Mouse (Mus musculus) liver, embryonic 14.5 days (tissue): ENCODE measurements around the gene Strbp. TPM values are rescaled to one million over a fixed set of nuclear protein-coding genes. Genes with fewer than 3 reads are reported as not detected.
A peak's percentile ranks its signal among the peaks of the same experiment; 100 is the strongest.

Experiments used
- ATAC-seq: fragments of 200-750 bp; cut with Nextera tagmentation; 2 replicates; pipeline ENCODE4 v1.8.0; 2017; ENCODE audit warnings: moderate number of reproducible peaks, mild to moderate bottlenecking, moderate library complexity; ENCODE audit not compliant: insufficient read depth
- DNase-seq, 3 experiments: peaks; one replicate each; pipeline ENCODE4 v3.0.0-alpha.2; 2012 to 2013; ENCODE audit warnings: low read depth in 3 of 3, low spot score in 3 of 3
- H3K27ac ChIP-seq: fragments of 300-500 bp; sonication (generic); 2 replicates; pipeline ENCODE4 v1.5.1; 2014; ENCODE audit warnings: moderate library complexity, mild to moderate bottlenecking, control low read depth, inconsistent platforms
- H3K27me3 ChIP-seq: fragments of 300-500 bp; sonication (generic); 2 replicates; pipeline ENCODE4 v1.6.1; 2014; ENCODE audit warnings: mild to moderate bottlenecking, low read length, moderate library complexity; ENCODE audit not compliant: control insufficient read depth, insufficient read depth
- H3K36me3 ChIP-seq: fragments of 300-500 bp; sonication (generic); replicated peaks from 2 replicates; pipeline ENCODE4 v1.6.1; 2014; ENCODE audit warnings: low read depth; ENCODE audit not compliant: control insufficient read depth, insufficient read depth
- H3K4me1 ChIP-seq, 2 experiments: fragments of 200-500 bp in 1 of 2; fragments of 300-500 bp in 1 of 2; sonication (generic) in 1 of 2; replicated peaks; 2 replicates each; pipeline ENCODE4 v1.6.1; 2012 to 2014; ENCODE audit warnings: antibody characterized with exemption in 1 of 2, inconsistent platforms in 1 of 2, low read length in 1 of 2; ENCODE audit not compliant: control insufficient read depth in 2 of 2, insufficient read depth in 2 of 2
- H3K4me2 ChIP-seq: fragments of 300-500 bp; sonication (generic); 2 replicates; pipeline ENCODE4 v1.6.1; 2014; ENCODE audit warnings: low read depth, mild to moderate bottlenecking, control low read depth, moderate library complexity
- H3K4me3 ChIP-seq, 2 experiments: fragments of 200-500 bp in 1 of 2; fragments of 300-500 bp in 1 of 2; sonication (generic) in 1 of 2; 2 replicates each; pipeline ENCODE4 v1.5.1; 2012 to 2014; ENCODE audit warnings: low read depth in 2 of 2, low read length in 2 of 2, mild to moderate bottlenecking in 2 of 2, control low read depth in 1 of 2, inconsistent platforms in 1 of 2, moderate library complexity in 1 of 2; ENCODE audit not compliant: insufficient read depth in 1 of 2
- H3K9ac ChIP-seq: fragments of 300-500 bp; sonication (generic); replicated peaks from 2 replicates; pipeline ENCODE4 v1.6.1; 2014; ENCODE audit warnings: mild to moderate bottlenecking, control low read depth, moderate library complexity
- H3K9me3 ChIP-seq: fragments of 300-500 bp; sonication (generic); 2 replicates; pipeline ENCODE4 v1.6.1; 2016; ENCODE audit warnings: low read length, mixed read lengths; ENCODE audit not compliant: control insufficient read depth
- CTCF ChIP-seq: IDR thresholded peaks from 2 replicates; pipeline ENCODE4 v1.5.1; 2016; ENCODE audit warnings: antibody characterized with exemption, low read depth, control low read depth
- EP300 ChIP-seq: IDR thresholded peaks from 2 replicates; pipeline ENCODE4 v1.6.1; 2016; ENCODE audit warnings: antibody characterized with exemption, low read depth
- WGBS: fragments of 180-500 bp; shearing (Covaris S2); extraction: QIAGEN DNeasy Blood & Tissue Kit; methylation state at CpG from one replicate; pipeline ENCODE4 v1.1.7; 2014; ENCODE audit not compliant: insufficient replicate concordance; 5-methylcytosine and 5-hydroxymethylcytosine counted together
- polyA plus RNA-seq, 2 experiments: library from polyadenylated mRNA; depleted of rRNA in 1 of 2; stranded (reverse) in 1 of 2; unstranded in 1 of 2; fragments of >200 nt; fragmentation: Nextera tagmentation in 1 of 2; extraction: Ambion mirVana in 1 of 2; gene quantifications; 2 replicates each; pipeline versions ENCODE4 v1.2.1 to v1.2.3; 2012 to 2014

Strbp gene
- polyA plus RNA-seq, 2 experiments = 8.3 to 16.4 TPM

DNA sequence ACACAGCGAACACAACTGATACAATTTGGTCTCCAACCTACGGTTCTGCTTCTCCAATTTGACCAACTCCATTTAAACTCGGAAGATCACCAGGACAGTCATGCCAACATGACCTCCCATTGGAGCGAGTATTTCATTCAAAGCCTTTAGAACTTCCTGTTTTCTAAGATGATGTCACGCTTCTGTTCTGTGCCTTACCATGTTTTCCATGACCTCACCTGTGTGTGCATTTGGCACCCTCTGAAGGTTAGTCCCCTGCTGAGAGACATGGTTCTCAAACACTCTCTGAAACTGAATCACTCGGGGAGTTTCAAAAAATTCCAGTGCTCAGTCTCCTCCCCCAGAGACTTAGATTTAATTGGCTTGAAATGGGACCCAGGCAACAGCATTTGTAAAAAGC is 12.6 kb upstream of the Strbp start:
- no peak overlapping the region for H3K9ac ChIP-seq
- no peaks in the 10 kb centered on the region for H3K36me3 ChIP-seq
- no peaks in the 10 kb centered on the region for H3K4me1 ChIP-seq
- no peak overlapping the region for H3K27ac ChIP-seq
- H3K9me3 ChIP-seq = no peaks in the 10 kb centered on the region
- no peaks in the 10 kb centered on the region for H3K27me3 ChIP-seq
- no peak for TF ChIP-seq CTCF
- 63% methylated on average over 6 of the region's 6 CpGs for WGBS
- ATAC-seq (no peak), DNase-seq (no peak)
- no peak overlapping the region for H3K4me2 ChIP-seq
- no peak overlapping the region for H3K4me3 ChIP-seq

DNA sequence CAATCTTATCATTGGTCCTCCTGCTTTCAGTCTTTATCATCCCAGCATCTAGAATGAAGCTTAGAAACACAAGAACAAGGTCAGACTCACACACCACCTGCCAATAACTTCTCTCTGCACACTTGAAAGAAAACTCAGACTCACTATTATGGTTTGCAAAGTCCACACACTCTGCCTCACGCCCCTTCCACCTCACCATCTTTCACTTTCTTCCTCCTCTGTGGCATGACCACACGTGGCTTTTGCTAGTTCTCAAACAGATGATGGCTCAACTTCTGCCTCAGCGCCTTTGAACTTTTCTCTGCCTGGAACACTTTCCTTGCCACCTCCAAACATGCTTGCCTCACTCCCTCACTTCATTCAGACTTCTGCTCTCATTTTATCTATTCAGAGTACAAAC is 11.7 kb upstream of the Strbp start:
- no peaks in the 10 kb centered on the region for H3K36me3 ChIP-seq
- ATAC-seq (no peak), DNase-seq (no peak)
- H3K4me2 ChIP-seq = no peak overlapping the region
- 21% methylated on average over 3 of the region's 3 CpGs for WGBS
- no peak overlapping the region for H3K27ac ChIP-seq
- no peak overlapping the region for H3K4me3 ChIP-seq
- H3K4me1 ChIP-seq = no peaks in the 10 kb centered on the region
- no peak overlapping the region for H3K9ac ChIP-seq
- H3K9me3 ChIP-seq = no peaks in the 10 kb centered on the region
- H3K27me3 ChIP-seq = no peaks in the 10 kb centered on the region
- TF ChIP-seq EP300 (no peak), CTCF (no peak)

DNA sequence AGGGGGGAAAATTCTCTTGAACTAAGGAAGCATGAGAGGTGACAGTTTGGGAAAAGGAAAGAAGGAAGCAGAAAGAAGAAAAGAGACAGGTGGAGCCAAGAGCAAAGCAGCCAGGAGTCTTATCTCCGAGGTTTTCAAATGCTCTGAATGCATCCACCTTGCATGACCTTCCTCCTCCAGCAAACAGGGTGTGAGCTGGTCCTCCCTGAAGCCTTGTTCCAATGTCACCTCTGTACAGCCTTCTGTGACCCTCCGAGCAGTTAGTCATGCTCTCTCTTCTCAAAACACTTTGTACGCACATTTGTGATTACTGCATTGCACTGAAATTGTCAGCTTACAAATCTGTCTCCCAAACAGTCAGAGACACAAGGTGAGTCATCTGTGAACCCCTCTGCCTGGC is 9.4 kb upstream of the Strbp start:
- WGBS = 56% methylated on average over 3 of the region's 3 CpGs
- Histone ChIP-seq H3K9ac (no peak overlapping the region), H3K9me3 (no peaks in the 10 kb centered on the region), H3K27me3 (no peaks in the 10 kb centered on the region), H3K27ac (no peak overlapping the region), H3K4me2 (no peak overlapping the region), H3K4me3 (no peak overlapping the region), H3K4me1 (no peaks in the 10 kb centered on the region), H3K36me3 (no peaks in the 10 kb centered on the region)
- ATAC-seq (no peak), DNase-seq (no peak)
- TF ChIP-seq CTCF = no peak
- no peak for TF ChIP-seq EP300

DNA sequence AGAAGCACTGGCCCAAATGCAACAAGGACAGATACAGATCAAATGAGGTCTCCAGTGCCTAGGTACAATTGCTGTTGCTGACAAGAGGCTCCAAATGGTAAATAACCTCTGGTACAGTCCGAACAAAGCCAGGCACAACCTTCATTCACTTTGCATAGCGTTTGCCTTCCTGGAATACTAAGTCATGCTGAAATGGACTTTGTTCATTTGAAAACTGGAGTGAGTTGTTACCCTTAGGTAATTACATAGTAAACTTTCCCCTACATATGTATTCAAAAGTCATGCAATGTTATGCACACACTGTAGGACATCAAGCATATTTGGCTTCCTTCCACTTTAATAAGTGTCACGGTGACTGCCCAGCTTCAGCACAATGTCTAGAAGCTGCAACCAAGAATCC is 5.2 kb upstream of the Strbp start:
- H3K4me1 ChIP-seq = peaks cover 5% of the 10 kb centered on the region in 2 experiments
- no peaks in the 10 kb centered on the region for H3K9me3 ChIP-seq
- no peak overlapping the region for H3K9ac ChIP-seq
- H3K4me2 ChIP-seq = no peak overlapping the region
- H3K27ac ChIP-seq = no peak overlapping the region
- H3K27me3 ChIP-seq = peaks cover 8% of the 10 kb centered on the region
- TF ChIP-seq EP300 (no peak), CTCF (no peak)
- ATAC-seq = no peak
- no peaks in the 10 kb centered on the region for H3K36me3 ChIP-seq
- 58% methylated on average over 3 of the region's 3 CpGs for WGBS
- DNase-seq = no peak
- no peak overlapping the region for H3K4me3 ChIP-seq

DNA sequence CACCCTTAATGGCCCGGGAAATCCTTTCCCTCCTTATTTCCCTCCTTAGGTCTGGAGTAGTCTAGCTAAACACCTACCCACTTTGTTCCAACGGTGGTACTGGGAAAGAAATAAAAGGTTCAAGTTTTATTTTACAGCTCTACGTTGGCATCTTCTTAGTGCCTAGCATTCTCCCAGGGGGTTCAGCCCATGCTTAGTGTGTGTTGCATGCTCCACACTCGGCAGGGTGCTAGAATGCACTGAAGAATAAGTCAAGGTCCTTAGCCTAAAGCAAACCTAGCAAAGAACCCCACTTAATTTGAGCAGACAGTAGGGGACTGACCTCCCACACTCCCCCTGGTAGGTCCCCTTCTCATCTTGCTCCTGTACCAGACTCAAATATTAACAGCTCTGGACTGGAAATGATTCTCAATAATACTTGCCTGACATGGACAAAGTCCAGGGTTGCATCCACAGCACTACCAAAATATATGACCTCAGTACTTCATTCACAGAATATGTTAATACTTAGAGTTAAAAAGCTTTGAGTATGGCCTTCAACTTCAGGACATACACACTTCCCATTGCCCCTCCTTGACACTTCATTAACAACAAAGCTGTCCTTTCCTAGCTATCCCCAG is 592 bp upstream of the Strbp start:
- Histone ChIP-seq H3K27me3 (peaks cover 8% of the 10 kb centered on the region), H3K27ac (no peak overlapping the region), H3K4me2 (peak overlapping the region; percentile 77), H3K36me3 (no peaks in the 10 kb centered on the region), H3K4me3 (peak overlapping the region in 1 of 2 experiments; percentile 67; a peak in 2 of 4 replicates), H3K9me3 (no peaks in the 10 kb centered on the region), H3K4me1 (peaks cover 5 to 12% of the 10 kb centered on the region in 2 experiments), H3K9ac (peak overlapping the region; percentile 59)
- DNase-seq (no peak), ATAC-seq (no peak)
- TF ChIP-seq CTCF (no peak), EP300 (no peak)
- 29% methylated on average over 4 of the region's 4 CpGs for WGBS
